Mouse (Mus musculus): ENCODE measurements around the gene Enoph1. TPM values are rescaled to one million over a fixed set of nuclear protein-coding genes. Genes with fewer than 3 reads are reported as not detected.

The Enoph1 gene
- 23.9 TPM for polyA plus RNA-seq (2014; fragmentation: Illumina TruSeq; extraction: RNeasy Lipid Tissue Mini Kit (QIAGEN cat#74804); ENCODE audit: low read depth, low replicate concordance)

GRCm38 (mm10) chr5:100039602-100040142 lies at the start of gene Enoph1, which contains the start of gene Hnrnpdl:
Gene Enoph1 (plus strand): TSS chr5:100039985.
Gene Hnrnpdl (minus strand): TSS chr5:100039664.

Other genes with a start within 250 kb of the Enoph1 start
- not detected for gene Vamp9, start 133.7 kb upstream of the Enoph1 start, polyA plus RNA-seq (2014; fragmentation: Illumina TruSeq; extraction: RNeasy Lipid Tissue Mini Kit (QIAGEN cat#74804); ENCODE audit: low read depth, low replicate concordance)
- 704 TPM for gene Hnrnpd, start 61.0 kb upstream of the Enoph1 start, polyA plus RNA-seq (2014; fragmentation: Illumina TruSeq; extraction: RNeasy Lipid Tissue Mini Kit (QIAGEN cat#74804); ENCODE audit: low read depth, low replicate concordance)
- 1.2 TPM for gene 4930524J08Rik, start 60.9 kb upstream of the Enoph1 start, polyA plus RNA-seq (2014; fragmentation: Illumina TruSeq; extraction: RNeasy Lipid Tissue Mini Kit (QIAGEN cat#74804); ENCODE audit: low read depth, low replicate concordance)
- 669 TPM for gene Hnrnpdl, start 321 bp upstream of the Enoph1 start, polyA plus RNA-seq (2014; fragmentation: Illumina TruSeq; extraction: RNeasy Lipid Tissue Mini Kit (QIAGEN cat#74804); ENCODE audit: low read depth, low replicate concordance)
- gene Tmem150c, start 119.8 kb downstream of the Enoph1 start, polyA plus RNA-seq (2014; fragmentation: Illumina TruSeq; extraction: RNeasy Lipid Tissue Mini Kit (QIAGEN cat#74804); ENCODE audit: low read depth, low replicate concordance), result 0.85 TPM

Measured in sigmoid colon, adult 10 weeks (tissue).